Mouse (Mus musculus) neural tube, embryonic 10.5 days (tissue): Measurements from ENCODE around the gene Gm3298.
"Not testable (repeated sequence)": the region's sequence is repeated elsewhere in the genome, so short reads cannot be mapped to it uniquely, and the experiment has no call there.

Experiments
- DNase-seq: peaks from one replicate; pipeline ENCODE4 v3.0.0-alpha.2; 2017; ENCODE audit warnings: low spot score; ENCODE audit errors: extremely low spot score

Gm3298 gene

DNA sequence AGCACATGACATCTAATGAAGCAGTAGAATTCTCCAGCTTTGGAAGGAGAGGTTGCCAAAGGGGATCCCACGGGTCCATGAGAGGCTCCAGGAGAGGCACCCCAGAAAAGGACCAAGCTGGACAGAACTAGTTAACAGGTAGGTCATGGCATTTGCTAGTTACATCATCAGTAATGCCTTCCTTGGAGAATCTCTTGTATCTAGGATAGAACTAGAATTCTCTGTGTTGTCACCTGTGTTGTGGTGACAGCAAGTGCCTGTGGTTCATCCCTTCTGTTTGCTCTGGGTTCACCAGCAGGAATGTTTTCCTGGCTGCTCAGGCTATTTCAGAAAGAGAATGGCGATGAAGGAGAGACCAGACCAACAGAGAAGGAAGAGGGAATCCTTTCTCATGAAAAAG lies at the start of gene Gm3298:
Gene Gm3298, plus strand, starts transcription at position 301 of the 400 bp plus-strand sequence.
- not testable (repeated sequence) for DNase-seq

DNA sequence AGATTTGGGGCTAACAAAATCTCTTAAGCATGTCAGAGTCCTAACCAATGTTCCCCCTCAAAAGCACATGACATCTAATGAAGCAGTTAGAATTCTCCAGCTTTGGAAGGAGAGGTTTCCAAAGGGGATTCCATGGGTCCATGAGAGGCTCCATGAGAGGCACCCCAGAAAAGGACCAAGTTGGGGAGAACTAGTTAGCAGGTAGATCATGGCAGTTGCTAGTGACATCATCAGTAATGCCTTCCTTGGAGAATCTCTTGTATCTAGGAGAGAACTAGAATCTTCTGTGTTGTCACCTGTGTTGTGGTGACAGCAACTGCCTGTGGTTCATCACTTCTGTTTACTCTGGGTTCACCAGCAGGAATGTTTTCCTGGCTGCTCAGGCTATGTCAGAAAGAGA lies 32.1 kb upstream of the Gm3298 start, which contains the start of gene Gm8297:
Gene Gm8297, plus strand, starts transcription at position 301 of the 400 bp plus-strand sequence.
- DNase-seq, result not testable (repeated sequence)

DNA sequence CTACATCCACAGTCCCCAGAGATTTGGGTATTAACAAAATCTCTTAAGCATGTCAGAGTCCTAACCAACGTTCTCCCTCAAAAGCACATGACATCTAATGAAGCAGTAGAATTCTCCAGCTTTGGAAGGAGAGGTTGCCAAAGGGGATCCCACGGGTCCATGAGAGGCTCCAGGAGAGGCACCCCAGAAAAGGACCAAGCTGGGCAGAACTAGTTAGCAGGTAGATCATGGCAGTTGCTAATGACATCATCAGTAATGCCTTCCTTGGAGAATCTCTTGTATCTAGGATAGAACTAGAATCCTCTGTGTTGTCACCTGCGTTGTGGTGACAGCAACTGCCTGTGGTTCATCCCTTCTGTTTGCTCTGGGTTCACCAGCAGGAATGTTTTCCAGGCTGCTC lies 34.6 kb downstream of the Gm3298 start, which contains the start of gene 4930555G01Rik:
Gene 4930555G01Rik, plus strand, starts transcription at position 301 of the 400 bp plus-strand sequence.
- DNase-seq, result not testable (repeated sequence)
